Mouse (Mus musculus): ENCODE data around the gene Acer1. TPM values are rescaled to one million over a fixed set of nuclear protein-coding genes. Genes with fewer than 3 reads are reported as not detected.
A peak's percentile ranks its signal among the peaks of the same experiment; 100 is the strongest.

Acer1 gene
- polyA plus RNA-seq, 1 experiment from 2014 or later = not detected

DNA sequence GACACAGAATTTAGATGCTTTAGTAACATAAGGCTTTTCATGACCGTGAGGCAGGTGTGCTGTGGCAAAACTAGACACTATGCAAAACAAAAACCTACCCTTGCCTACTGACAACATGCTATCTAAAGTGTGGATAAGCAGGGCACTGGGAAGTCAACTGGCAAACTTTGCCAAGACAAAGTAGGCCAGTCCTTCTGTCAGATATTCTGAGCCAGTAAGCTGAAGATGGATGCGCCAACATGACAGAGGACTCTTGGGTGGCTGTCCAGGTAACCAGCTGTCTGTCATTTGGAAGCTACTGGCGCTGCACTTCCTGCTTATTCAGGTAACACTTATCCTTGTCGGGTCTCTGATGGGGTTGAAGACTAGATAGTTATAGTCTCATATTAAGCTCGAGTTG, 11.8 kb downstream of the Acer1 start:
- Histone ChIP-seq H3K9me3 (replicated peaks) (no peaks in the 10 kb centered on the region), H3K27ac (no peak overlapping the region), H3K4me1 (replicated peaks) (peaks cover 5% of the 10 kb centered on the region), H3K4me3 (replicated peaks) (no peak overlapping the region), H3K27me3 (peaks cover 29% of the 10 kb centered on the region), H3K9ac (no peak overlapping the region), H3K4me2 (no peak overlapping the region), H3K36me3 (no peaks in the 10 kb centered on the region)
- 47% methylated on average over 5 of the region's 5 CpGs for WGBS (ENCODE audit: insufficient replicate concordance)
- DNase-seq (no peak), ATAC-seq (ENCODE audit: low read depth) (no peak)

DNA sequence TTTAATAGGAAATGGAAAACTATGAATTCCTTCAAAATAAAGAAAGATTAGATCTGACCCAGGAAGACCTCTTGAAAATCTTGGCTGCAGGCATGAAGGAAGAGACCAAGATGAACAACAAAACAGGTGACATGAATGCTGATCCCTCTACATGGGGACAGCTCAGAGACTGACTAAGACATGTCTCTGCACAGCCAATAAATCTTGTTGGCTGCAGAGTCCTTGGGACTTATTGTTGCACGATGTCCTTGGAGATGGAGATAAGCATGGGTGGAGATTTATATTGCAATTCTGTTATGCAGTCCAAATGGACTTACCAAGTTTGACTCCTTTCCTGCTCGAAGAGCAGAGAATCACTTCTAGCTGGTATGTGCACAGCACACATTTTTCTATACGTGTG, 12.6 kb downstream of the Acer1 start:
- Histone ChIP-seq H3K4me3 (replicated peaks) (no peak overlapping the region), H3K36me3 (no peaks in the 10 kb centered on the region), H3K9me3 (replicated peaks) (no peaks in the 10 kb centered on the region), H3K27me3 (peaks cover 31% of the 10 kb centered on the region), H3K4me1 (replicated peaks) (peaks cover 1% of the 10 kb centered on the region), H3K27ac (no peak overlapping the region), H3K4me2 (no peak overlapping the region), H3K9ac (no peak overlapping the region)
- no peak for DNase-seq
- WGBS (ENCODE audit: insufficient replicate concordance) = 51% methylated on average over 3 of the region's 3 CpGs
- no peak for ATAC-seq (ENCODE audit: low read depth)

DNA sequence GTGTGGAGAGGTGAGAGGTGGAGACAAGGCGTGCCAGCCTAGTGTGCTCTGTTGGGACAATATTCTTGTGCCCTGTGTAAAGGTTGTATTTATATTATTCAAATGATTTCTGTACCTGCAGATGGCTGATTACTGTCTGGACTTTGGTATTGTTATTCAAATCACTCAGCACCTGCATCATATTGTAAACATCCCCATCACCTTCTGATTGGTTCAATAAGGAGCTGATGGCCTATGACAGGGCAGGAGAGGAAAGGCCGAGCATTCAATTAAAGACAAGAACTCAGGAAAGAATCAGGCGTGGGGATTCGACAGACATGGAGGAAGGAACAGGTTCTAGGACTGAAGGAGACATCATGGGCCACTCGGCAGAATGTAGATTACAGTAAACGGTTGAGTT, 18.3 kb downstream of the Acer1 start:
- Histone ChIP-seq H3K9me3 (replicated peaks) (no peaks in the 10 kb centered on the region), H3K4me3 (replicated peaks) (no peak overlapping the region), H3K4me2 (no peak overlapping the region), H3K9ac (no peak overlapping the region), H3K4me1 (replicated peaks) (peaks cover 3% of the 10 kb centered on the region; the same call in 1 of the 2 replicates), H3K36me3 (no peaks in the 10 kb centered on the region), H3K27ac (no peak overlapping the region), H3K27me3 (peaks cover 25% of the 10 kb centered on the region)
- ATAC-seq (ENCODE audit: low read depth) (no peak), DNase-seq (no peak)
- 60% methylated on average over 6 of the region's 6 CpGs for WGBS (ENCODE audit: insufficient replicate concordance)

DNA sequence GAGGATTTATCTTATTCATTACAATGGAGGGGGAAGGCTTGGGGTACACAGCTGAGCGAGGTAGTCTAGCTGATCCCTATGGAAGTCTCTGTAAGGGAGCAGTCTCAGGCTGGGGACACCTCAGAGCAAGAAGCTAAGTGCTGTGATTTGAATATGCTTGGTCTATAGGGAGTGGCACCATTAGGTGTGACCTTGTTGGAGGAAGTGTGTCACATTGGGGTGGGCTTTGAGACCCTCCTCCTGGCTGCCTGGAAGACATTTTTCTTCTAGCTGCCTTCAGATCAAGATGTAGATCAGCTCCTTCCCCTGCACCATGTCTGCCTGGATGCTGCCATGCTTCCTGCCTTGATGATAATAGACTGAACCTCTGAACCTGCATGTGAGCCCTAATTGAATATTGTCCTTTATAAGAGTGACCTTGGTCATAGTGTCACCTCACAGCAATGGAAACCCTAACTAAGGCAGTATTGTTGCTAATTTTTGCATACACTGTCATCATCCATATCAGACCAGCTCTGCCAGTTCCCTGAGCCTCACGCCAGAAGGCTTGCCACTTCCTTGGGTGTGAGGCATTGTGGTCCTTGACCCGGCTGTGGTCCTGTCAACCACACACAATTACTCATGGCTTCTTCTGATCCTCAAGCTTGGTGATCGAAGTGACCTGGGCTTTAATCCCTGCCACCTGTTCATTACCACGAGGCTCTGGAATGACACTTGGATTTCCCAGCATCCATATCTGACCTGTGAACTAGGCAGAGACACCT, 19.1 kb downstream of the Acer1 start:
- ATAC-seq (ENCODE audit: low read depth) (no peak), DNase-seq (no peak)
- H3K27me3 ChIP-seq = peaks cover 22% of the 10 kb centered on the region
- H3K9ac ChIP-seq = no peak overlapping the region
- no peaks in the 10 kb centered on the region for H3K36me3 ChIP-seq
- no peak overlapping the region for H3K4me3 ChIP-seq (replicated peaks)
- H3K4me2 ChIP-seq = no peak overlapping the region
- no peak overlapping the region for H3K27ac ChIP-seq
- H3K9me3 ChIP-seq (replicated peaks) = no peaks in the 10 kb centered on the region
- 52% methylated on average over 5 of the region's 5 CpGs for WGBS (ENCODE audit: insufficient replicate concordance)
- peaks cover 11% of the 10 kb centered on the region for H3K4me1 ChIP-seq (replicated peaks)

DNA sequence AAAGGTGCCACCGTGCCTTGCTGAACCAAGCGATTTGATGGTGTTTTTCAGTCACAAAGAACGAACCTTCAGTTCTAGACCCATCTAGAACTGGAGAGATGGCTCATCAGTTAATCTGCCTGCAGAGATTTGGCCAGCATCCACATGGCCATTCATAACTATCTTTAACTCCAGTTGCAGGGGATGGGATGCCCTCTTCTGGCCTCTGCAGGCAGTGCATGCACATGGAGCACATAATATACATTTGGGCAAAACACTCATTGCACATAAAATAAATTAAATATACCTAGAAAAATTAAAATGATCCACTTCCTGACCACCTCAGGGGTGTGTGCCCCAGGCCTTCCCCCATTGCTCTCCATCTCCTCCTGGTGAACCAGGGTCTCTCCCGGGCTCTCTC, 20.0 kb downstream of the Acer1 start:
- no peak overlapping the region for H3K9ac ChIP-seq
- 79% methylated on average over 4 of the region's 4 CpGs for WGBS (ENCODE audit: insufficient replicate concordance)
- no peak overlapping the region for H3K4me2 ChIP-seq

DNA sequence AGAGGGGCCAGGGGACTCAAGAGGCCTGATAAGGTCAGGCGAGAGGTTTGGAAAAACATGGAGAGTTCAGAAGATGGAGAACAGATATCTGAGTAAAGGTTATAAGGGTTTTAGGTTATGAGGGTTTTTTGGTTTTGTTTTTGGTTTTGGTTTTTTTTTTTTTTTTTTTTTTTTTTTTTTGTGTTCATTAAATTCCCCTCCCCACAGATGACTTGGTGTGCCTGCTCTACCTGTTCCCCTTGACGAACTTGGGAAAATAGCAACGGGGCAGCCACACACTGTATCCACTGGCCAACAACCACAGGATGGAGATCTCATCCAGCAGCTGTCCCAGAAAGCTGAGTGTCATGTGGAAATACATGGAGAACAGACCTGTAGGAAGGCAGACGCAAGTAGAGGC, 23.3 kb downstream of the Acer1 start:
- Histone ChIP-seq H3K4me3 (replicated peaks) (no peak overlapping the region), H3K27me3 (peaks cover 28% of the 10 kb centered on the region), H3K4me1 (replicated peaks) (peaks cover 16% of the 10 kb centered on the region), H3K9me3 (replicated peaks) (no peaks in the 10 kb centered on the region), H3K9ac (no peak overlapping the region), H3K27ac (no peak overlapping the region), H3K36me3 (no peaks in the 10 kb centered on the region), H3K4me2 (peak overlapping the region; percentile 41)
- no peak for DNase-seq
- ATAC-seq (ENCODE audit: low read depth) = no peak
- 52% methylated on average over 4 of the region's 4 CpGs for WGBS (ENCODE audit: insufficient replicate concordance)

More for the DNA sequence above, 20.0 kb downstream of the Acer1 start:
- Histone ChIP-seq H3K4me1 (replicated peaks) (peaks cover 16% of the 10 kb centered on the region), H3K4me3 (replicated peaks) (no peak overlapping the region), H3K27me3 (peaks cover 20% of the 10 kb centered on the region), H3K9me3 (replicated peaks) (no peaks in the 10 kb centered on the region), H3K36me3 (no peaks in the 10 kb centered on the region), H3K27ac (no peak overlapping the region)
- DNase-seq = no peak
- ATAC-seq (ENCODE audit: low read depth) = no peak

DNA sequence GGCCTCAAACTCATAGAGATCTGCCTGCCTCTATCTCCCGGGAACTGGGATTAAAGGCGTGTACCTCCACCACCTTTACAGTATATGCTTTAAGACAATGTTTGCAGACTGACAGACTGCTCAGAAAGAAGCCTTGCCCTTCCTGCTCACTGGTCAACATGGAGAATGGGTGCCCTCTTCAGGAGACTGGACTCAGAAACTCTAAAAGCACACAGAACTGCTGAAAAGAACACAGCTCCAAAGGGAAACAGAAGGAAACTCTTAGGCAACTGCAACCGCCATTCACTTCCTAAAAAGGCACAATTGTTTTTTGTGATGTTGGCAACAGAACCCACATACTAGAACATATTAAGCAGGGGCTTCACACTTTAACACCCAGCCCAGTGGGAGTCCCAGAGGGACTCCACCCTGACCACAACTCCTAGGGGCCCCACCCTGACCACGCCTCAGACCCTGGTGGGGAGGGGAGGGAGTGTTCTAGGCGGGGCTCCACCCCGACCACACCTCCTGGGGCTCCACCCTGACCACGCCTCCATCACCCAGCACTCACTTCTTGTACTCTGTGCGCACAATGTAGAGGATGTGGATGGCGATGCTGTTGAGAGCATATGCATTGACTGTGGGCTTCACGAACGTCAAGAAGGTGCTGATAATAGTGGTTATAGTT, 24.0 kb downstream of the Acer1 start:
- H3K4me3 ChIP-seq (replicated peaks) = no peak overlapping the region
- H3K4me1 ChIP-seq (replicated peaks) = peaks cover 16% of the 10 kb centered on the region
- no peak overlapping the region for H3K9ac ChIP-seq
- H3K36me3 ChIP-seq = no peaks in the 10 kb centered on the region
- H3K27ac ChIP-seq = peak overlapping the region; percentile 30; the same call in 1 of the 2 replicates
- no peaks in the 10 kb centered on the region for H3K9me3 ChIP-seq (replicated peaks)
- DNase-seq = peak; percentile 79
- WGBS (ENCODE audit: insufficient replicate concordance) = 9% methylated on average over 11 of the region's 11 CpGs
- peak; percentile 98 for ATAC-seq (ENCODE audit: low read depth)
- peaks cover 28% of the 10 kb centered on the region for H3K27me3 ChIP-seq
- H3K4me2 ChIP-seq = peak overlapping the region; percentile 41

DNA sequence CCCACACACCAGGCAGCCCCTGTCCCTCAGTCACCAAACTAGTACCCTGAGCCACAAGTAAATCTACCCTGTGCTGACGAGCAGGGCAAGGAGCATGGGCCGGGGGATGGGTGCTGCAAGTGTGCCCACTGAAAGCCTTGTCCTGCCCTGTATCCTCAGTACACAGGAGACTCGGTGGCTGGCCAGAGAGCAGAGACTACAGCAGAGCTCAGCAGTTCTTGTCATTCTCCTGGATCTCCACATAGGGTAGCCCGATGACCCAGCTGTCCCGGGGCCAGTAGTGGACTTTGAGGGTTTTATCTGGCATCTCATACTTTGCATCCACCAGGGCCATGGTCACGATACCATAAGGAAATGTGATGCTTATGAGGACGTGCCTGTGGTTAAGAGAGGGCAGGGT, 27.1 kb downstream of the Acer1 start:
- peaks cover 25% of the 10 kb centered on the region for H3K27me3 ChIP-seq
- no peak for DNase-seq

DNA sequence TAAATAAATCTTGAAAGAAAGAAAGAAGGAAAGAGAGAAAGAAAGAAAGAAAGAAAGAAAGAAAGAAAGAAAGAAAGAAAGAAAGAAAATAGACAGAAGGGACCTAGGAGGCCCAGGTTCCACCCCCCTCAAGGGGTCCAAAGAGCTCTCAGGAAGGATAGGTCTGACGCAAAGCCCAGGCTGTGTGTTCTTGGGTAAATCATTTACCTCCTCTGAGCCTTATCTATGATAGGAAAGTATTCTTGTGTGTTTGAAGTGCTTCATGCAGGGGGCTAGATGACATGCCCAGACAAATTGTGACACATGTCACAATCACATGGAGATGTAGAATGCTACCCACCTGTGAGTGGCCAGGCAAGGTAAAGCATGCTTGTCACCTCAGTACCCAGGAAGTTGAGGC, 29.3 kb downstream of the Acer1 start:
- Histone ChIP-seq H3K4me3 (replicated peaks) (no peak overlapping the region), H3K4me1 (replicated peaks) (peaks cover 4% of the 10 kb centered on the region), H3K27me3 (peaks cover 24% of the 10 kb centered on the region), H3K9ac (no peak overlapping the region), H3K4me2 (no peak overlapping the region), H3K27ac (no peak overlapping the region), H3K9me3 (replicated peaks) (no peaks in the 10 kb centered on the region), H3K36me3 (no peaks in the 10 kb centered on the region)
- DNase-seq (no peak), ATAC-seq (ENCODE audit: low read depth) (no peak)
- 61% methylated on average over 1 of the region's 1 CpGs for WGBS (ENCODE audit: insufficient replicate concordance)

More for the DNA sequence above, 27.1 kb downstream of the Acer1 start:
- Histone ChIP-seq H3K9me3 (replicated peaks) (no peaks in the 10 kb centered on the region), H3K27ac (no peak overlapping the region), H3K36me3 (no peaks in the 10 kb centered on the region), H3K4me1 (replicated peaks) (peaks cover 16% of the 10 kb centered on the region), H3K4me2 (no peak overlapping the region), H3K9ac (no peak overlapping the region), H3K4me3 (replicated peaks) (no peak overlapping the region)
- WGBS (ENCODE audit: insufficient replicate concordance) = 62% methylated on average over 7 of the region's 7 CpGs
- no peak for ATAC-seq (ENCODE audit: low read depth)

DNA sequence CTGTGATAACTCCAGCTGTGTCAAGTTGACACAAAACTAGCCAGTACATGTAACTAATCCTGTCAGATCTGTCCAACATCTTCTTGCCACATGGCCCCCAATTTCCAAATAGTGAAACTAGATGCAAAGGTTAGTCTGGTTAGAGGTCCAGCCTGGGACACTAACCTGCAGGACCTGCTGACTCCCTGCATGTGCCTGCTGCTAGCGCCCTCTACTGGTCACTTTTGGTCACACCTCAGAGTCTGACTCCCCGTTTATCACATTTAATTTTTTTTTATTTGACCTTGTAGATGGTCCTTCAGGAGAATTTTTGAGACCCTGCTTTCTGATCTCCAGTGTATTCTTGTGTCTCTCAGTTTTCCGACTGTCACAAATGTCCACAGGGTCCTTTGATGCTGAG, 31.0 kb downstream of the Acer1 start:
- H3K4me3 ChIP-seq (replicated peaks) = no peak overlapping the region
- peaks cover 31% of the 10 kb centered on the region for H3K27me3 ChIP-seq
- H3K27ac ChIP-seq = no peak overlapping the region
- no peak overlapping the region for H3K9ac ChIP-seq
- H3K4me2 ChIP-seq = no peak overlapping the region
- DNase-seq (peak; percentile 48), ATAC-seq (ENCODE audit: low read depth) (no peak)
- H3K36me3 ChIP-seq = no peaks in the 10 kb centered on the region
- H3K9me3 ChIP-seq (replicated peaks) = no peaks in the 10 kb centered on the region
- H3K4me1 ChIP-seq (replicated peaks) = no peaks in the 10 kb centered on the region
- 6% methylated on average over 3 of the region's 3 CpGs for WGBS (ENCODE audit: insufficient replicate concordance)

DNA sequence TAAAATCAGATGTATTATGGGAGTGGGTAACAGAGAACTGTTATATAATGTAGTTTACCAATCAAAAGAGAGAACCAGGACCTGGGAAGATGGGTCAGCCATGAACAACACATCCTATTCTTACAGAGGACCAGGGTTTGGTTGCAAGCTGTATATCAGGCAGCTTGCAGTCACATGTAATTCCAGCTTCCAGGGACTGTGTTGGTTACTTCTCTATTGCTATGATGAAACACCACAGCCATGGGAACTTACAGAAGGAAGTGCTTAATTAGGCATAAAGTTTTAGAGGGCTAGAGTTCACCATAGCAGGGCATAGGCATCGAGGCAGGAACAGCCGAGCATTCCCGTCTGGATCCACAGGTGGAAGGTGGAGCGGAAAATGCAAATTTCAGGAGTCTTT, 43.2 kb downstream of the Acer1 start:
- Histone ChIP-seq H3K4me3 (replicated peaks) (no peak overlapping the region), H3K4me2 (no peak overlapping the region), H3K27ac (no peak overlapping the region), H3K9ac (no peak overlapping the region), H3K9me3 (replicated peaks) (no peaks in the 10 kb centered on the region), H3K36me3 (no peaks in the 10 kb centered on the region), H3K4me1 (replicated peaks) (peaks cover 18% of the 10 kb centered on the region), H3K27me3 (peaks cover 14% of the 10 kb centered on the region; the same call in 1 of the 2 replicates)
- ATAC-seq (ENCODE audit: low read depth) (no peak), DNase-seq (no peak)
- WGBS (ENCODE audit: insufficient replicate concordance) = 75% methylated on average over 4 of the region's 4 CpGs

DNA sequence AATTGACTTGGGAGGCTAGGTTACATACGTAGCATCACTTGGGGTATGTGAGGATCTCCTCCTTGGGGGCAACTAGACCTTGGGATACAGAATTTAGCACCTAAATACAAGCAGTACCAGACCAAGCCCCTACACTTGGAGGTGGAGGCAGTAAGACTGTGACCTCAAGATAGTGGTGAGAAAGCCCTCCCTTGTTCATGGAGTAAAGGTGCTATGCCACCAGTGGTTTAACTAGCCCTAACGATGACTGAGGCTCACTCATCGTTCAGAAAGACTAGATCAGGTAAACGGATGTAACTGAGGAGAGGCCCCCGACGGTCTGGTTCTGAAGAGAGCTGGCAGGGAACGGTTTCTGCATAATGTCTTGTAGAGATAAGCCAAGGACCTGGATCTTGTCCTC, 45.2 kb downstream of the Acer1 start:
- H3K27me3 ChIP-seq = peaks cover 14% of the 10 kb centered on the region; the same call in 1 of the 2 replicates
- no peak for ATAC-seq (ENCODE audit: low read depth)
- 63% methylated on average over 7 of the region's 7 CpGs for WGBS (ENCODE audit: insufficient replicate concordance)

More for the DNA sequence above, 45.2 kb downstream of the Acer1 start:
- peaks cover 35% of the 10 kb centered on the region for H3K4me1 ChIP-seq (replicated peaks)
- no peaks in the 10 kb centered on the region for H3K36me3 ChIP-seq
- no peaks in the 10 kb centered on the region for H3K9me3 ChIP-seq (replicated peaks)
- H3K4me2 ChIP-seq = no peak overlapping the region
- no peak overlapping the region for H3K9ac ChIP-seq
- no peak overlapping the region for H3K27ac ChIP-seq
- H3K4me3 ChIP-seq (replicated peaks) = no peak overlapping the region
- DNase-seq = no peak
